Mouse (Mus musculus) heart, embryonic 15.5 days (tissue): ENCODE measurements around the gene Vmn2r27. TPM values are rescaled to one million over a fixed set of nuclear protein-coding genes. Genes with fewer than 3 reads are reported as not detected.

Experiments
- ATAC-seq: fragments of 200-750 bp; cut with Nextera tagmentation; replicated peaks from 2 replicates; pipeline ENCODE4 v1.8.0; 2017; ENCODE audit warnings: low read depth, moderate TSS enrichment; ENCODE audit not compliant: insufficient number of reproducible peaks, insufficient read depth, low FRiP score
- H3K27ac ChIP-seq: fragments of 300-500 bp; sonication (generic); 2 replicates; pipeline ENCODE4 v1.5.1; 2015; ENCODE audit warnings: mild to moderate bottlenecking, inconsistent platforms
- H3K27me3 ChIP-seq: fragments of 300-500 bp; sonication (generic); 2 replicates; pipeline ENCODE4 v1.6.1; 2015; ENCODE audit warnings: inconsistent platforms
- H3K36me3 ChIP-seq: fragments of 300-500 bp; sonication (generic); 2 replicates; pipeline ENCODE4 v1.6.1; 2015; ENCODE audit warnings: mild to moderate bottlenecking, inconsistent platforms
- H3K4me1 ChIP-seq: fragments of 300-500 bp; sonication (generic); replicated peaks from 2 replicates; pipeline ENCODE4 v1.6.1; 2015; ENCODE audit warnings: inconsistent platforms
- H3K4me2 ChIP-seq: fragments of 300-500 bp; sonication (generic); 2 replicates; pipeline ENCODE4 v1.6.1; 2015; ENCODE audit warnings: inconsistent platforms, mild to moderate bottlenecking, moderate library complexity
- H3K4me3 ChIP-seq: fragments of 300-500 bp; sonication (generic); 2 replicates; pipeline ENCODE4 v1.5.1; 2015; ENCODE audit warnings: mild to moderate bottlenecking, inconsistent platforms
- H3K9ac ChIP-seq: fragments of 300-500 bp; sonication (generic); 2 replicates; pipeline ENCODE4 v1.6.1; 2015; ENCODE audit warnings: mild to moderate bottlenecking, inconsistent platforms
- H3K9me3 ChIP-seq: fragments of 300-500 bp; sonication (generic); replicated peaks from 2 replicates; pipeline ENCODE4 v1.6.1; 2016; ENCODE audit warnings: inconsistent platforms
- WGBS: fragments of 180-500 bp; shearing (Covaris S2); methylation state at CpG from one replicate; pipeline ENCODE4 v1.1.7; 2015; ENCODE audit warnings: mixed read lengths; 5-methylcytosine and 5-hydroxymethylcytosine counted together
- polyA plus RNA-seq: library from polyadenylated mRNA; unstranded; fragments of >200 nt; fragmentation: Nextera tagmentation; extraction: Ambion mirVana; gene quantifications from 2 replicates; pipeline ENCODE4 v1.2.1, GENCODE M21; 2015

The Vmn2r27 gene
- not detected in 2 replicates for polyA plus RNA-seq

DNA sequence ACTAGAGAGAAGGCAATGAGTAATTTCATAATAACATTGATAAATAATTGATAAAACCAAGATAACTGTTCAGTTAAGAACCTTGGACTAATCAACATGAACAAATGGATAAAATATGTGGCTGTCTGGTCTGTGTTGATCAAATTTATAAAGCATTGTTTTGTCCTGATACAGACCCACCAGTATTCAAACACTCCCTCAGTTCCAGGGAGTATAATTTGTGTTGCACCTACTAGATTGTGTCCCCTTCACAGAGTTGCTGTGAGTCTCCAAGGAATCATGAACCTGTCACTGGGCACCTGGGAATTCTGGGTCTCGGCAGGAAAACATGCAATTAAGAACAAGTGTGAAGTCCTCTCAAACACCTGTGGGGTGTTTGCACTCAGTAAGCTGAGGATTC is at the start of gene Vmn2r27:
Gene Vmn2r27 (minus strand): TSS at position 101 of the 400 bp plus-strand sequence.
- Histone ChIP-seq H3K9me3 (no peaks in the 10 kb centered on the region), H3K4me3 (no peak within 1 kb of the TSS), H3K9ac (no peak within 1 kb of the TSS), H3K4me1 (no peaks in the 10 kb centered on the region), H3K36me3 (no peaks in the 10 kb centered on the region), H3K27me3 (no peaks in the 10 kb centered on the region), H3K27ac (no peak within 1 kb of the TSS), H3K4me2 (no peak within 1 kb of the TSS)
- no peak for ATAC-seq
- WGBS: 77% methylated on average over 1 of the region's 1 CpGs

DNA sequence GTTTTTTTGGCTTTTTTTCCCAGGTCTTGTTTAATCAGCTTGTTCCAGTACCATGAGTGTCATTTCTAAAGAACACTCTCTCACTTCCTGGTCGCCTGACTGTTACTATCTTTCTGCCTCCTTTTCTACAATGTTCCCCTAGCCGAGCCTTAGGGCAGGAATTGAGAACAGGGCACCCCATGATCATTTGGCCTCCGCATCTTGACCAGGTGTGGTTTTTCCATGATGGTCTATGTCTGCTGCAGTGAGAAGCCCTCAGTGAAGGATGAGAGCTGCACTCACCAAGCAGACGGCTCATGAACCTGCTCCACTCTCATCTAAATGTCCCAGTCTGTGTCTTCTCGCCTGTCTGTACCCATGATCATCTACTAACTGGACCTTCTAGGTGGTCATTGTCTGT is 46.6 kb upstream of the Vmn2r27 start:
- 69% methylated on average over 5 of the region's 5 CpGs for whole genome bisulfite sequencing
- Histone ChIP-seq H3K4me1 (no peaks in the 10 kb centered on the region), H3K27me3 (no peaks in the 10 kb centered on the region), H3K4me3 (no peak overlapping the region), H3K36me3 (no peaks in the 10 kb centered on the region), H3K9me3 (no peaks in the 10 kb centered on the region), H3K4me2 (no peak overlapping the region), H3K9ac (no peak overlapping the region), H3K27ac (no peak overlapping the region)
- ATAC-seq: no peak

DNA sequence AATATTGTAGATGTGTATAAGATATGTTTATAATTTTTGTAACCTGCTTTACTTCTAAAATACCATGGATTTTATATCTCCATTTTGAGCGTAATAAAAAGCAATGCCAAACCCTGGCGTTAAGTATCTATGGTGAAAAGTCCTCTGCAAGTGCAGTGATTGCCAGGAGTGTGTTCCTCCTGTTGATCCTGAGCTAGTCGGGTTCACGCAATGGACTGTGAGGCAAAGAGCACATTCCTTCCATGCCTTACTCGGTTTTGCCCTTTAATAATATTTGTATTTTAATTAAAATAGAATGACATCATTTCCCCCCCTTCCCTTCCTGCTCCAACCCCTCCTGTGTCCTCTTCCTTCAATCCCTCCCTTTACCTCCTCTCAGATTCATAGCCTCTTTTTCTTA is 46.0 kb upstream of the Vmn2r27 start:
- WGBS: 66% methylated on average over 5 of the region's 5 CpGs
- ATAC-seq: no peak
- Histone ChIP-seq H3K27me3 (no peaks in the 10 kb centered on the region), H3K4me1 (no peaks in the 10 kb centered on the region), H3K4me2 (no peak overlapping the region), H3K27ac (no peak overlapping the region), H3K9ac (no peak overlapping the region), H3K4me3 (no peak overlapping the region), H3K36me3 (no peaks in the 10 kb centered on the region), H3K9me3 (no peaks in the 10 kb centered on the region)

DNA sequence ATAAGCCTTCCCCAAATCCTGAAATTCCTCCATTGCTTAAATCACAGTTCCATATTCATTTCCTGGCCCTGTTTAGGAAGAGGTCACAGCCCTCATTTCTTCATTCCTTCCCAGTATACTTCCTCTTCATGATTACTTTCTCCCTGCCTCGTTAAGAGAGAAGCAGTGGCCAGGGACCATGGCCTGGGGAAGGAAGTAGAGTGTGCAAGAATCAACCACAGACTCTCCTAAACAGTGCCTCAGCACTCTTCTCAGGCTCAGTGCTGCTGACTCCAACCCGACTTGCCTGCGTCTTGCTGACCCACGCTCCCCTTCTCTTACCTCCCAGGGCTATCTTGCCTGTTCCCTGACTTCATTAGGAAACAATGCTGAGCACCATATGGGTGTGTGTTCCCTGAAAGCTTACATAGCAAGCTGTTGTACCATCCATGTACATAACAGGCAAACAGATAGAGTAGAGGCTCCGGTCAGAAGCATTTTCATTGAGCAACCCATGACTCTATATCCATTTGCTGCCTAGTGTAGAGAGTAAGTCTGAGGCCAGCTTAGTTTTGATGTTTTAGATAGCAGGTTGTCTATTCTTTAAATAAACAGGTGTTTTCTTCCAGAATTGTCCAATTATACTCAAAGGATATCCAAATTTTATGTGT is 41.7 kb upstream of the Vmn2r27 start:
- WGBS: 64% methylated on average over 5 of the region's 5 CpGs
- Histone ChIP-seq H3K27me3 (no peaks in the 10 kb centered on the region), H3K4me3 (no peak overlapping the region), H3K9me3 (no peaks in the 10 kb centered on the region), H3K36me3 (no peaks in the 10 kb centered on the region), H3K9ac (no peak overlapping the region), H3K4me1 (no peaks in the 10 kb centered on the region), H3K27ac (no peak overlapping the region), H3K4me2 (no peak overlapping the region)
- no peak for ATAC-seq

DNA sequence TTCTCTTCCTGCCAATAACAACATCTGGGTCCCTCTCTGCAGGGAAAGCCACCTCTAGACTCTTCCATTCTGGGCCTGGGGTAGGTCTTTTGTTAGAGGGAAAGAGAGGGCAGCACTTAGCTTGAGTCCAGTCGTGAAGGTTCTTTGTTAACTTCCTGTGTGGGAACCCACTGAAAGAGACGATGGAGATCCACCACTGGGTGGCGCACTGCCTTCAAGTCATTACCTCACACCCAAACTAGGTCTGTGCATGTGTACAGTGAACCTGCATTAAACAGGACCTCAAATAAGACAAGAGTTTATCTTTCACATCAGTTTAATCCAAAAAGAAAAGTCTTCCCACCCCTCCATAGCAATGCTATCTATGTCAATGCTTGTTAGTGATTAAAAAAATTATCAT is 31.0 kb upstream of the Vmn2r27 start:
- H3K4me1 ChIP-seq: no peaks in the 10 kb centered on the region
- no peak overlapping the region for H3K4me3 ChIP-seq
- H3K27ac ChIP-seq: no peak overlapping the region
- H3K9me3 ChIP-seq: no peaks in the 10 kb centered on the region
- H3K27me3 ChIP-seq: no peaks in the 10 kb centered on the region
- H3K4me2 ChIP-seq: no peak overlapping the region
- H3K36me3 ChIP-seq: no peaks in the 10 kb centered on the region
- 2% methylated on average over 3 of the region's 3 CpGs for WGBS
- H3K9ac ChIP-seq: no peak overlapping the region
- no peak for ATAC-seq

DNA sequence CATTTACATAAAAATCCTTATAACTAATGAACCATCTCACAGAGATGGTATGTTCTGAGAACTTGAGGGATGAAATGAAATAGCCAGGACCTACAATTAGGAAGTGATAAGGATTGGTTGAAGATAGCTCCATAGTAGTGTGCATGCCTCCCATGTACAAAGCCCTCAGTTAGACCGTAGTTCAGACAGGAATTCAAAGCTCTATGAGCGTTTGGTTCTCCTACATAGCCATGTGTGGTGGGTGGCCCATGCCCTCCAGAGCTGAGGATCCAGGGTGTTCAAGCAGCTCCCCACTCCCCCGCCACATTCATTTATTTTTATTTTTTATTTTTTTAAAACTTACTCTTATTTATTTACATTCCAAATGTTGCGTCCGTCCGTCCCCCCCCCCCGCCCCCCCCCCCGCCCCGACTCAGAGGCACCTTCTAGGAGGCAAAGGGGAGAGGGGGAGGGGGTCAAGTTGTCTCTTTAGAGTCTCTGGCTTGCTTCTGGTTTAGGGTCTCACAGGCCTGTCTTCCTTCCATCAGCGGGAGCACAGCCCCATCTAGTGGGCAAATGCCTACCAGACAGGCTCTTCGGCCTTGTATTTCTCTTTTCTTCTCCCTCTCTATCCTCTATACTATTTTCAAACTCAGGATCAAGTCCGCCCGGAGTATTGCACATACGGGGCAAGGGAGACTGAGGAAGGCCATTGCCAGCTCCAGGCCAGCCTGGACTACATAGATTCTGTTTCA is 28.7 kb upstream of the Vmn2r27 start:
- H3K27me3 ChIP-seq: no peaks in the 10 kb centered on the region
- H3K9ac ChIP-seq: no peak overlapping the region
- peak; percentile 35; the same call in 1 of the 2 replicates for ATAC-seq
- no peak overlapping the region for H3K27ac ChIP-seq
- WGBS: 26% methylated on average over 10 of the region's 14 CpGs
- no peaks in the 10 kb centered on the region for H3K36me3 ChIP-seq
- H3K4me3 ChIP-seq: no peak overlapping the region
- no peaks in the 10 kb centered on the region for H3K4me1 ChIP-seq
- H3K9me3 ChIP-seq: no peaks in the 10 kb centered on the region
- no peak overlapping the region for H3K4me2 ChIP-seq

DNA sequence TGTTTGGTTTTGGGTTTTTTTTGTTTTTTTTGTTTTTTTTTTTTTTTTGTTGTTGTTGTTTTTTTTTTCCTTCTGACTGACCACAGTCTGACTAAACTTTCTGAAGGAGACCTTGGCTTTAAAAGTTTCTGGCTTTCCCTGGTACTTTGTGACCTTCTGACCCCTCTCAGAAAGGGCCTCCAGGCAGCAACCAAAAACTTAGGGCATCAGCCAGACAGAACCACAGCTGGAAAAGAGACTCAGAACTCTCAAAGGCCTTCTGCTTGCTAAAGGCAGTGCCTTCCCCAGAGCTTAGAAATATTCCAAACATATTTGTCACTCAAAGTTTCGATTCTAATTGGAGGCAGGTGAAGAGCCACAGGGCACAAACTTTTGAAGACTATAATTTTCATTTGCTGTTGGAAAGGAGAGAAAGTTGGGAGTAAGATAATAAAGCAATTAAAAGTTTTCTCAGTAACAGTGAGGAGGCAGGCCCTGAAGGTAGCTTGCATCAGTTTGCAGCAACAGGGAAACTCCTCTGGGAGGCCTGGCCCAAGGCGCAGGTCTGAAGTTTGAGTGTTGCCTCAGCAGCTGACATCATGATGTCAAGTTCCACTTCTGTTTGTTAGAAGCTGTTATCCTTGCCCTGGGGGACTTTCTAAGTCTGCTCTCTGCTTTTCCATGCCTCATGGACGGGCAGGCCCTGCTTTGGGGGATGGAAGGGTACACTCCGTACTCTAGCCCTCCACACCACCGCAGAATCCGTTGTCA is 24.2 kb upstream of the Vmn2r27 start:
- H3K4me1 ChIP-seq: no peaks in the 10 kb centered on the region
- no peaks in the 10 kb centered on the region for H3K9me3 ChIP-seq
- WGBS: 75% methylated on average over 6 of the region's 6 CpGs
- H3K36me3 ChIP-seq: no peaks in the 10 kb centered on the region
- H3K27ac ChIP-seq: no peak overlapping the region
- no peak overlapping the region for H3K9ac ChIP-seq
- H3K27me3 ChIP-seq: no peaks in the 10 kb centered on the region
- ATAC-seq: no peak
- no peak overlapping the region for H3K4me2 ChIP-seq
- no peak overlapping the region for H3K4me3 ChIP-seq

DNA sequence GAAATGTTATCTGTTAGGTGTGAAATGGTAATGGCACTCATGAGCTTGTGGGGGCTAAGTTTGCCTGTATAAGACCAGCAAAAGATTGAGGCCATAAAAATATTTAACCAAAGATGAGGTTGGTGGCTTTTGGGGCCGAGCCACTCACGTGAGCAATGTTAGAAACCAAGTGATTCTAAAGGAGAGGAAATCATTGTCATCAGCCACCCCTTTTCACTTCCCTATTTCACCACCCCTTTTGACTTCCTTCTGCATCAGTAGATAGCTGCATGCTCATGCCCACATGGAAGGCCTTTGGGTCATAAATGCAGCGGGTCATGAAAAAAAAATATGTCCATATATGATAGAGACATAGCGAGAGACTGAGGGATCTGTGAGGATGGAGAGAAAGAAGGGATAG is 29.5 kb downstream of the Vmn2r27 start:
- H3K36me3 ChIP-seq: no peaks in the 10 kb centered on the region
- H3K27ac ChIP-seq: no peak overlapping the region
- H3K4me3 ChIP-seq: no peak overlapping the region
- no peak overlapping the region for H3K4me2 ChIP-seq
- no peaks in the 10 kb centered on the region for H3K27me3 ChIP-seq
- H3K4me1 ChIP-seq: no peaks in the 10 kb centered on the region
- H3K9ac ChIP-seq: no peak overlapping the region
- WGBS: 66% methylated on average over 4 of the region's 4 CpGs
- H3K9me3 ChIP-seq: no peaks in the 10 kb centered on the region
- no peak for ATAC-seq

DNA sequence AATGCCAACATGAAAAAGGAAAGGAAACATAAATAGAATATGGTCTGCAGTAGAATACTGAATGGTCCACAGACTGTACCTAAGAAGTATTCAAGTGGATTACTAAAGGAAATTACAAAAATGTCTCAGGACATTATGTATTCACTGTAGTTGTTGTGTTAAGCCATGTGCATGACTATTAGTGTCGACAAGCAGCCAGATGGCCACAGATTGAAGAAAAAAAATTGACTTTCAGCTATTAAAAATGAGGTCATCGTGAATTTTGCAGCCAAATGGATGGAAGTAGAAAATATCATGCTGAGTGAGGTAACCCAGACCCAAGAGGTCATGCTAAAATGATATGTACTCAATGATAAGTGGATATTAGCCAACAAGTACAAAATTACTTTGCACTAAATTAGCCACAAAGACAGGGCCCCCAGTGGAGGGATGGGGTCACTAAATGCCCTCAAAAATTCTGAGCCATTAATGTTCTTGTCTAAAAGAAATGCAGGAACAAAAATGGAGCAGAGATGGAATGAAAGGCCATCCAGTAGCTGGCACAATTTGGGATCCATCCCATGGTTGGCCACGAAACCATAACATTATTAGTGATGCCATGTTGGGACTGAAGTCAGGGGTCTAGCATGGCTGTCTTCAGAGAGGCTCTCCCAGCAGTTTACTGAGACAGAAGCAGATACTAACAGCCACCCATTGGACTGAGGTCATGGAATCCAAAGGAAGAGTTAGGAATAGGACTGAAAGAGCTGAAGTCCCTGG is 63.0 kb downstream of the Vmn2r27 start:
- Histone ChIP-seq H3K9ac (no peak overlapping the region), H3K4me2 (no peak overlapping the region), H3K27ac (no peak overlapping the region), H3K27me3 (no peaks in the 10 kb centered on the region), H3K4me3 (no peak overlapping the region), H3K36me3 (no peaks in the 10 kb centered on the region), H3K4me1 (no peaks in the 10 kb centered on the region), H3K9me3 (no peaks in the 10 kb centered on the region)
- ATAC-seq: no peak
- 61% methylated on average over 3 of the region's 3 CpGs for WGBS

DNA sequence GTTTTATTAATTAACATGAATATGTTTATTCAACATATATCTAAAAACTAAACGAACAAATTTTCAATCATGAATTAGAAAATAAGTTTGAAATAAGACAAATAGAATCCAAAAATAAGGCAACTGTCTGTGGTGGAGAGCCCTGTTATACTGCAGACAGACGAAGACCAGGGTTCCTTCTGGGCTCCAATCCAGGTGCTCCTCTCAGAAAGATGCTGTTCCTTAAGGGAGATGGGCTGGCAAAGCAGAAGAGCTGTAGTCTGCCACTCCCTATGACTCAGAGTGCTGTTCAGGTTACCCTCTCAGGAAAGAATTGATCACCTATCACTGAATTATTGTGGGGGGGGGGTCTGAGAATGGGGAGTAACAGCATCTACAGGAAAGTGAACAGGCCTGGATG is 65.1 kb downstream of the Vmn2r27 start:
- Histone ChIP-seq H3K4me3 (no peak overlapping the region), H3K4me1 (no peaks in the 10 kb centered on the region), H3K27me3 (no peaks in the 10 kb centered on the region), H3K27ac (no peak overlapping the region), H3K4me2 (no peak overlapping the region), H3K9me3 (no peaks in the 10 kb centered on the region), H3K36me3 (no peaks in the 10 kb centered on the region), H3K9ac (no peak overlapping the region)
- ATAC-seq: no peak
- 52% methylated on average over 2 of the region's 2 CpGs for WGBS

DNA sequence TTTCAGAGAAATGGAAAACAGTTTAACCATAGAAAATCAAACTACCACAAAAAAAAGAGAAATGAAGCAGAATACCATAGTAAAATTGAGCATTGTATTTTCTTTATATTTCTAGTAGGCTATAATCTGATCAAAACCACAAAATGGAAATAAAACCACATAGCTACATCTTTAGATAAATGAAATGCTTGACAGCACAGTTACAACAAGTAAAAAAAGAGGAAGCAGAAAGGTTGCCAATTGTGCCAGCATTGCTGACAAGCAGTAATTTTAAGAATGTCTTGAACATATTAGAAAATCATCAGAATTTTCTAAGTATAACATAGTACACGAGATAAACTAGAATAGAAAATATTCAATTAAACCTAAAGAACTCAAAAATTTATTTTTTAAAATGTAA is 81.8 kb downstream of the Vmn2r27 start:
- Histone ChIP-seq H3K4me2 (no peak overlapping the region), H3K27me3 (no peaks in the 10 kb centered on the region), H3K36me3 (no peaks in the 10 kb centered on the region), H3K9ac (no peak overlapping the region), H3K27ac (no peak overlapping the region), H3K4me3 (no peak overlapping the region), H3K4me1 (no peaks in the 10 kb centered on the region), H3K9me3 (no peaks in the 10 kb centered on the region)
- no peak for ATAC-seq
- WGBS: 38% methylated on average over 1 of the region's 1 CpGs
